Mouse (Mus musculus): ENCODE measurements around the gene Cul1. TPM values are rescaled to one million over a fixed set of nuclear protein-coding genes. Genes with fewer than 3 reads are reported as not detected.

The Cul1 gene
- polyA plus RNA-seq, 1 experiment from 2014 or later, result 126 TPM

DNA sequence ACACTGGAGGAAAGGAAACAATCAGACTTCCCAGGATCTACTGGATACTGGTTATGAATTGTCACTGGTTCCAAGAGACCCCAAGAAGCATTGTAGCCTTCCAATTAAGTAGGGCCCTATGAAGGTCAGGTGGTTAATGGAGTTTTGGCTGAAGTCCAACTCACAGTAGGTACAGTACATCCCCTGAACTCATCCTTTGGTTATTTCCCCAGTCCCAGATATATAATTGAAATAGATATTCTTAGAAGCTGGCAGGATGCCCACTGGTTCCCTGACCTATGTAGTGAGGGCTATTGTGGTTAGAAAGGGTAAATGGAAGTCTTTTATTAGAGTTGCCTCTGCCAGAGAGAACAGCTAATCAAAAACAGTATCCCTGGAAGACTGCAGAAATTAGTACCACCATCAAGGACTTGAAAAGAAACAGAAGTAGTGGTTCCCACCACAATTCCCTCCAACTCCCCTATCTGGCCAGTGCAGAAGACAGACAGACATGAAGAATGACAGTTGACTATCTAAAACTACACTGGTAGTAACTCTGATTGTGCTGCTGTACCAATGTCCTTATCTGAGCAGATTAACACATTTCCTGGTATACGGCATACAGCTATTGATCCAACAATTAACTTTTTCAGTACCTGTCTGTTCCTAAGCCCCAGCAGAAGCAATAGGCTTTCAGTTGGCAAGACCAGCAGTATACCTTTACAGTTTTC is 112.3 kb downstream of the Cul1 start:
- no peak overlapping the region for H3K4me2 ChIP-seq
- no peaks in the 10 kb centered on the region for H3K9me3 ChIP-seq
- peaks cover 58% of the 10 kb centered on the region for H3K36me3 ChIP-seq
- H3K9ac ChIP-seq, result no peak overlapping the region
- WGBS, result 89% methylated on average over 1 of the region's 1 CpGs
- no peak overlapping the region for H3K27ac ChIP-seq
- no peak for ATAC-seq (ENCODE audit: insufficient number of reproducible peaks, low FRiP score, low TSS enrichment, low read depth)
- no peaks in the 10 kb centered on the region for H3K4me1 ChIP-seq
- no peak overlapping the region for H3K4me3 ChIP-seq
- H3K27me3 ChIP-seq, result no peaks in the 10 kb centered on the region

DNA sequence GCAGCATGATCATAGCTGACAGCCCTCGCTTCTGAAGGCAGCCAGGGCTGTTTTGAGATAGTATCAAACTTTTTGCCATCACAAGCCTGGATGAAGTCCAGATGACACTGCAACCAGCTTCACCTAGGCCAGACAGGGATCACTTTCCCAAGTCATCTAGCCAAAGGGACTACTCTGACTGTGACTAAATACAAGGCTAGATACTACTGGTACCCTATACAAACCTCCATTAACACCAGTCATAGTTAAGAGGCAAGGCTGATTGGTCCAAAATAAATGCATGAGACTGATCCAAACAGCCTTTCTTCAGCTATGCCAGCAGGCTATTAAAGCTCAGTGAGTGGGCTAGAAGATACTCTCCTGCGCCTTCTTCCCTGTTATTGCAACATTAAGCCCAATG is 119.7 kb downstream of the Cul1 start:
- H3K4me1 ChIP-seq, result no peaks in the 10 kb centered on the region
- no peak overlapping the region for H3K4me2 ChIP-seq
- H3K4me3 ChIP-seq, result no peak overlapping the region
- H3K9me3 ChIP-seq, result no peaks in the 10 kb centered on the region
- H3K9ac ChIP-seq, result no peak overlapping the region
- H3K27me3 ChIP-seq, result no peaks in the 10 kb centered on the region
- 88% methylated on average over 2 of the region's 2 CpGs for WGBS
- no peak for ATAC-seq (ENCODE audit: insufficient number of reproducible peaks, low FRiP score, low TSS enrichment, low read depth)
- H3K36me3 ChIP-seq, result peaks cover 36% of the 10 kb centered on the region
- no peak overlapping the region for H3K27ac ChIP-seq

Other genes with a start within 250 kb of the Cul1 start
- 75.2 and 76.6 TPM in 2 replicates for gene Ezh2, start 141.9 kb downstream of the Cul1 start, polyA plus RNA-seq (2015; fragmentation: Nextera tagmentation; extraction: Ambion mirVana)

Data from limb, embryonic 15.5 days (tissue).